Comparison of ENCODE assay signal across 8 mouse cellular contexts in genomic region chr11:20858921-20859668, GRCm38 (mm10). TPM values are rescaled to one million over a fixed set of nuclear protein-coding genes. Genes with fewer than 3 reads are reported as not detected.
A peak's percentile ranks its signal among the peaks of the same experiment; 100 is the strongest.
DNase-seq lines count a peak whose midpoint lies in the region; TF ChIP-seq lines count a peak whose summit lies in the region.

No protein-coding gene starts in this region.

- peak overlapping the region; percentile 41 for H3K4me3 ChIP-seq in layer of hippocampus, adult 2 months

- TF ChIP-seq CTCF in layer of hippocampus, adult 2 months (conservative IDR thresholded peaks at IDR 0.05) = 0 out of 2 replicates have a peak, but pooled peaks have one; percentile 14

- peak; percentile 26 for DNase-seq in WW6 (ENCODE audit: low read depth, low spot score)
- peak; percentile 76 for DNase-seq in cerebellum, adult 9-11 months
- DNase-seq in frontal cortex, postnatal 10 days (ENCODE audit: low spot score in 2 of 2) = peak; percentile 80 to 89
- peak; percentile 86 for DNase-seq in heart, postnatal 4 days
- peak; percentile 81 to 90 for DNase-seq in layer of hippocampus, adult 2 months (ENCODE audit: low spot score in 2 of 2)
- peak; percentile 95 for DNase-seq in lung, postnatal 10 days
- DNase-seq in right cerebral cortex, postnatal 25 days = peak; percentile 69
- no peak for DNase-seq in T-cell, adult 2 months (ENCODE audit: low spot score)

- peak overlapping the region; percentile 84 for H3K27ac ChIP-seq in layer of hippocampus, adult 2 months

RNA-seq across cellular contexts. Expression of gene Lgalsl, which starts 28.2 kb away (rescaled TPM):
- total RNA-seq in heart, postnatal 4 days (2021) = 10 to 100 TPM; 40.4 to 43.0 TPM
- 10 to 100 TPM; 75.8 to 76.3 TPM for total RNA-seq in layer of hippocampus, adult 2 months (2021)
